Mouse (Mus musculus) hindbrain, embryonic 15.5 days (tissue): ENCODE measurements around the gene Spin1. TPM values are rescaled to one million over a fixed set of nuclear protein-coding genes. Genes with fewer than 3 reads are reported as not detected.
"Not testable (repeated sequence)": the region's sequence is repeated elsewhere in the genome, so short reads cannot be mapped to it uniquely, and the experiment has no call there.

ENCODE experiments used
- ATAC-seq: fragments of 200-750 bp; cut with Nextera tagmentation; 2 replicates; pipeline ENCODE4 v1.8.0; 2017; ENCODE audit warnings: low read depth, moderate number of reproducible peaks, moderate TSS enrichment; ENCODE audit not compliant: low FRiP score
- H3K27ac ChIP-seq: fragments of 300-500 bp; sonication (generic); replicated peaks from 2 replicates; pipeline ENCODE4 v1.5.1; 2015; ENCODE audit warnings: mild to moderate bottlenecking, inconsistent platforms
- H3K27me3 ChIP-seq: fragments of 300-500 bp; sonication (generic); 2 replicates; pipeline ENCODE4 v1.6.1; 2015; ENCODE audit warnings: control low read depth, inconsistent platforms
- H3K36me3 ChIP-seq: fragments of 300-500 bp; sonication (generic); 2 replicates; pipeline ENCODE4 v1.6.1; 2015; ENCODE audit warnings: control low read depth, inconsistent platforms
- H3K4me1 ChIP-seq: fragments of 300-500 bp; sonication (generic); replicated peaks from 2 replicates; pipeline ENCODE4 v1.6.1; 2015; ENCODE audit warnings: control low read depth, inconsistent platforms
- H3K4me2 ChIP-seq: fragments of 300-500 bp; sonication (generic); 2 replicates; pipeline ENCODE4 v1.6.1; 2015; ENCODE audit warnings: moderate library complexity, mild to moderate bottlenecking, inconsistent platforms
- H3K4me3 ChIP-seq: fragments of 300-500 bp; sonication (generic); 2 replicates; pipeline ENCODE4 v1.5.1; 2015; ENCODE audit warnings: mild to moderate bottlenecking, inconsistent platforms
- H3K9ac ChIP-seq: fragments of 300-500 bp; sonication (generic); 2 replicates; pipeline ENCODE4 v1.6.1; 2015; ENCODE audit warnings: inconsistent platforms
- H3K9me3 ChIP-seq: fragments of 300-500 bp; sonication (generic); 2 replicates; pipeline ENCODE4 v1.6.1; 2016; ENCODE audit warnings: control low read depth, inconsistent platforms
- WGBS: fragments of 180-500 bp; shearing (Covaris S2); methylation state at CpG from one replicate; pipeline ENCODE4 v1.1.7; 2015; 5-methylcytosine and 5-hydroxymethylcytosine counted together
- polyA plus RNA-seq: library from polyadenylated mRNA; unstranded; fragments of >200 nt; fragmentation: Nextera tagmentation; extraction: Ambion mirVana; gene quantifications from 2 replicates; pipeline ENCODE4 v1.2.1, GENCODE M21; 2015

Spin1 gene
- polyA plus RNA-seq, 1 experiment from 2014 or later: 150 TPM

DNA sequence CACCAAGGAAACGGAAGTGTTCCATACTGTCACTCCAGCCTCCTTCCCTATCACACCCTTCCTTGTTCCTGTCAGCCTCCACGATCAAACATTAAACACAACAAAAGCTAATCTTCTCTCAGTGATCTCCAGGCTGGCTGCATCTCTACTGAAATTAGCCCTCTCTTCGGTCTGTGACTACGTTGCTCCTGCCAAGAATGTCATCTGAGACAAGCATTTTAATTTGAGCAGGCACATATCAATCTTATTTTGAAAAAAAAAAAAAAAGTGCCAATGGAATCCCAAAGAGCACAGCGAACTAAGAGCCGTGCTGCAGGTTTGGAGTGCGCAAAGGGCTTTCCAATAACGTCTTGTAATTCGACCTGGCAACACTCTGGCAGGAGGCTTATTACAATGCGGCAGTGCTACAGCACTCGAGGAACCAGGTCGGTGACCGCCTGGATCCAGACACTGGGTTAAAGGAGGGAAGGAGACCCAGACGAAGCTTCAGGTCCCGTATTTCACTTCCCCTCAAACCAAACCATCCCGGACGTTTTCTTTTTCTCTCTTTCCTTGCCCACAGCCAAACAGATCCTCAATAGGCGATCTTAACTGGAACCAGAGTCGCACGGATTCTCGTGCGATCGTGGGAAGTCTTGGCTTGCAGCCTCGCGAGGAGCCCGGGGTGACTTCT is 984 bp upstream of the Spin1 start:
- H3K4me2 ChIP-seq: peak overlapping the region; percentile 79
- peak overlapping the region; percentile 78 for H3K4me3 ChIP-seq
- H3K36me3 ChIP-seq: no peaks in the 10 kb centered on the region
- no peaks in the 10 kb centered on the region for H3K27me3 ChIP-seq
- WGBS: 3% methylated on average over 26 of the region's 26 CpGs
- peak; percentile 20 for ATAC-seq
- H3K27ac ChIP-seq: peak overlapping the region; percentile 95
- no peaks in the 10 kb centered on the region for H3K9me3 ChIP-seq
- peak overlapping the region; percentile 73 for H3K9ac ChIP-seq
- peaks cover 29% of the 10 kb centered on the region for H3K4me1 ChIP-seq

DNA sequence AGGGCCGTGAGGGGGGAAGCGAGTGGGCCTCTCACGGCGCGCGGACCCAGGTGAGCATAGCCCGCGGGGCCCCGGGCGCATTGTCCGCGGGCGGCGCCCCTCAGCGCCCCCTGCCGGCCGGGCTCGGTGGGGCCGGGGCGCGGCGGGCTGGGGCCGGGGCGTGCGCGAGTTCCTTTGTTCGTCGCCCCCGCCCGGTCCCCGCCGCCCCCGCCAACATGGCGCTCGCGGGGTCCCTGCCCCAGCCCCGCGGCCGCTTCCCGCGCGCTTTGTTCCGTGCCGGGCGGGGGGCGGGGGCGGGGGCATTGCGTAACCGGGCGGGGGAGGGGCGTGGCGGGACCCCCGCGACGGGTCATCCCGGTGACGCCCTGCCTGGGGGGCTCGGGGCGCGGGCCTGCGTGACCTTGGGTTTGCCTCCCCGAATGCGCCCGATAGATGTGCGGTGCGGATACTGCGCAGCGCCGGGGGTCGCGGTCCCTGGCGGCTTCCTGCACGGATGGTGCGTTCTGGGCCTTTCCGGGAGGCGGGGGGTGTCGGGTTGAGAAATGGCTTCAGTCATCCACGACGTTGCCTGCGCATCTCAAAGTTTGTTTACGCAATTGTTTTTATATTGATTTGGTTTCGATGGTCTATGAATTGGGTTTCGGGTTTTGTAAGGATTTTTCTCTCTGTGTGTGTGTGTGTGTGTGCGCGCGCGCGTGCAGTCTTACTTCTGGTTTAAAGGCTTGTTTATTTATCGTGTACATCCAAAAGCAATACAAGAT is 516 bp downstream of the Spin1 start:
- ATAC-seq: peak; percentile 69
- H3K27me3 ChIP-seq: no peaks in the 10 kb centered on the region
- H3K9ac ChIP-seq: peak overlapping the region; percentile 90
- peaks cover 29% of the 10 kb centered on the region for H3K4me1 ChIP-seq
- no peaks in the 10 kb centered on the region for H3K36me3 ChIP-seq
- H3K27ac ChIP-seq: peak overlapping the region; percentile 95
- H3K9me3 ChIP-seq: no peaks in the 10 kb centered on the region
- WGBS: under 1% methylated on average over 62 of the region's 89 CpGs
- H3K4me3 ChIP-seq: peak overlapping the region; percentile 78
- H3K4me2 ChIP-seq: peak overlapping the region; percentile 79

DNA sequence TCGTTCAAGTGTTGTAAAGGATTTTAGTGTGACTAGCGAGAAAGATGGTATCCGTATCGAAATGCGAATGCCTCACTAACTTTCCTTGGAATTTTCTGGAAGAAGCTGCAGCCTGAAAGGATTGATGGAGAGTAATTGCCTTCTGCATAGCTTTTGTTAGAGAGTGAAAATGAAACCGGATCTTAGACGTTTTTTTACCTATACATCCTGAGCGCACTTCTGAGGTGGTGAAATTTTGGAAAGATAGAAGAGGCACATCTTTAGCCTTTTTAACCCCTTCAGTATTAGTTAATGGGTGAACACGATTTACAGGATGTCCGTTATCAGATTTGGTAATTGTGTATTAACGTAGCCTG is 1.1 kb downstream of the Spin1 start:
- 30% methylated on average over 11 of the region's 11 CpGs for WGBS
- H3K9ac ChIP-seq: peak overlapping the region; percentile 90
- peak overlapping the region; percentile 95 for H3K27ac ChIP-seq
- H3K4me2 ChIP-seq: peak overlapping the region; percentile 79
- H3K27me3 ChIP-seq: no peaks in the 10 kb centered on the region
- H3K4me1 ChIP-seq: peaks cover 29% of the 10 kb centered on the region
- no peak for ATAC-seq
- H3K9me3 ChIP-seq: no peaks in the 10 kb centered on the region
- H3K4me3 ChIP-seq: peak overlapping the region; percentile 78
- no peaks in the 10 kb centered on the region for H3K36me3 ChIP-seq

DNA sequence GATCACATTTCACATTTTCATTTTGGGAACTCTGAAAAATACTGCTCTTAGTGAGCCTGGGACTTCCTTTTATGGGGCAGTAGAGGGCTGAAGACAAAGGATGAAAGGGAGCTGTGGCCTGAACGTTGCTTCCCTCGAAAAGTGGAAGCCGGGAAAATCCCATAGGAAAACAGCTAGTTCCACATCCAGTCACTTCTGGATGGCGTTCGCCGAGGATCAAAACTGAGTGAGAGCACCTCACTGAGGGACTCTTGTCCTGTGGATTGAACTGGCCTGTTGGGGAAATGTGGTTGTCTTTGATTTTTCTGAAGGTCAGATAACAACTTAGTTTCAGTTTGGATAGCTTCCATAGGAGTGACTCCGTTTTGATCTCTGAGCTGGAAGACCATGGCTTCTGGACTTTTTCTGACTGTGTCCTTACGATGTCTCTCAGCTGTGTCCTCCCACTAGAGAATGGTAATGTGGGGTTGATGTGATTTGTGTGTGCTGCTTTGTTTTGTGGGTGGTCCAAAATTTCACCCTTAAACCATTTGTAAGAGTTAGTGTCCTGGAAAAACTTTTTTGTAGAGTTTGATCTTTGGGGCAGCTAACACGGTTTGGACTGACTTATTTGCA is 2.5 kb downstream of the Spin1 start:
- H3K4me1 ChIP-seq: peaks cover 26% of the 10 kb centered on the region
- no peak overlapping the region for H3K27ac ChIP-seq
- 88% methylated on average over 9 of the region's 9 CpGs for WGBS
- H3K27me3 ChIP-seq: no peaks in the 10 kb centered on the region
- H3K4me2 ChIP-seq: peak overlapping the region; percentile 79
- H3K9ac ChIP-seq: no peak overlapping the region
- H3K9me3 ChIP-seq: no peaks in the 10 kb centered on the region
- no peak for ATAC-seq
- peak overlapping the region; percentile 78; the same call in 1 of the 2 replicates for H3K4me3 ChIP-seq
- H3K36me3 ChIP-seq: no peaks in the 10 kb centered on the region

DNA sequence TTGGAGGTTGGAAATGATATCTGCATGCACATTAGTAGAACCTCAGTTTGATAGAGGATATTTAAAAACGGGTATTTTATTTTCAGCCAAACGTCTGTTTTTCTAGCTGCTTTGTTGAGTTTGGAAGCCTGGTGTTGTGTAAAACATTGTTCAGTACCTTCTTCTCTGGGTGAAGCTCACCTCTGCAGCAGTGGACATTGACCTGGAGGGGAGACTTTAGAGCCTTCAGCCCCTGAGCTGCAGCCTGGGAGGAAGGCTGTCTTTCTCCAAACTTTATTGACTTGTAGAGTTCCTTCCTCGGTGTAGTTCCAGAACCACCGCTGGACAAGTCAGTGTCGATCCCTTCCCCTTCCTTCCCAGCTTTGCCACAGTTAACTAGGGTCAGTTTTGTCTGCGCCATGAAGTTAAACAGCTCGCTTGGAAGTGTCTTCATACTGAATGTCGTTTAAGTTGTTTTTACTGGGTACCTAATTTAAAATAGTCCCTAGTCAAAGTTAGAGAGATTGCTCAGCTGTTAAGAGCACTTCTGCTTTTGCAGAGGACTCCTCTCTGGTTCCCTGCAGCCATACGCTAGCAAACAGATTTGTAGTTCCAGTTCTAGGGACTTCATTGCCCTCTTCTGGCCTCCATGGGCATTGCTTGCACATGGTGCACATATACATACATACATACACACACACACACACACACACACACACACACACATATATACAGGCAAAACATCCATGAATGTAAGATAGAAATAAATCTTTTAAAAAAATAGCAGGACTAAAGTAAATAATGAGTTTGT is 3.4 kb downstream of the Spin1 start:
- H3K9me3 ChIP-seq: no peaks in the 10 kb centered on the region
- H3K36me3 ChIP-seq: no peaks in the 10 kb centered on the region
- no peak overlapping the region for H3K4me2 ChIP-seq
- no peak overlapping the region for H3K4me3 ChIP-seq
- H3K27ac ChIP-seq: no peak overlapping the region
- H3K27me3 ChIP-seq: no peaks in the 10 kb centered on the region
- H3K4me1 ChIP-seq: peaks cover 18% of the 10 kb centered on the region
- ATAC-seq: no peak
- 98% methylated on average over 9 of the region's 9 CpGs for WGBS
- no peak overlapping the region for H3K9ac ChIP-seq

DNA sequence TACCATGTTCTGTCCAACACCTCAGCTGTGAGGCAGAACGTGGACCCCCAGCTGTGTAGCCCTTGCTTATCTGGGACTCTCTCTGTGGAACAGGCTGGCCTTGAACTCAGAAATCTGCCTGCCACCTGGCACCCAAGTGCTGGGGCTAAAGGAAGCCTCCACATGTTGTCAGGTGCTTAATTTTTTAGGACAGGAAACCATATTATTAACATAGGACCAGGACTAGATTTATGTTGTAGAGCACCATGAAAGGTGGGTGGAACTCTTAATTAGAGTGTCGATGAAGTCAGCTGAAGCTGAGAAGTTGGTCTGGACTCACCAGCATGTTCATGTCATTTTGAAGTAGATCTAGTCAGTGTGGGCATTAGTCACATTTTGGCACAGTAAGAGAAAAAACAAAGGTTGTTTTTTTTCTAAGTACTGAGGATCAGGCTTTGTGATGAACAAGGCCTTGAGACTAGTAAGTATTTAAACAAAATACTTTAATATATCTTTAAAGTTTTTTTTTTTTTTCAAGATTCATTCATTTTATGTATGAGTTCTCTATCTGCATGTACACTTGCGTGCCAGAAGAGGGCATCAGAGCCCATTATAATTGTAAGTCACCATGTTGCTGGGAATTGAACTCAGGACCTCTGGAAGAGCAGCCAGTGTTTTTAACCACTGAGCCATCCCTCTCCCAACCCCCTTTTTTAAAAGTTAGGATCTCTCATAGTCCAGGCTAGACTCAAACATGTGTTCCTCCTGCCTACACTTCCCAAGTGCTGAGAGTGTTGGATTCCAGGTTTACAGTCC is 5.4 kb downstream of the Spin1 start:
- Histone ChIP-seq H3K4me2 (no peak overlapping the region), H3K9ac (no peak overlapping the region), H3K9me3 (no peaks in the 10 kb centered on the region), H3K4me1 (peaks cover 13% of the 10 kb centered on the region), H3K4me3 (no peak overlapping the region), H3K27me3 (no peaks in the 10 kb centered on the region), H3K36me3 (no peaks in the 10 kb centered on the region), H3K27ac (no peak overlapping the region)
- 98% methylated on average over 3 of the region's 3 CpGs for WGBS
- ATAC-seq: no peak

DNA sequence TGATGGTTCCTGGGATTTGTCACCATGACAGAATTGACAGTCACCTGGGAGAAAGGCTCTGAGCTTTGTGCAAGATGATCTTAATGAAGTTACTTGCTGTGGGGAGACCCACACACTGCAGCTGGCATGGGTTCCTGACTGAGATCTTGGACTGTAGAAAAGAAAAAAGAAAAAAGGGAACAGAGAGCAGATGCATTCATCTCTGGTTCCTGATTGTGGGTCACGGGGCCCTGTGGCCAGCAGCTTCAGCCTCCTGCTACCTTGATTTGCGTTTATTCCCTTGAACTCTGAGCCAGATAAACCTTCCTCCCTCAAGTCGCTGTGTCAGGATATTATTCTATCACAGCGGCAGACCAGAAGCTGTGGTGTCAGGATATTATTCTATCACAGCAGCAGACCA is 6.1 kb downstream of the Spin1 start:
- ATAC-seq: no peak
- Histone ChIP-seq H3K27me3 (no peaks in the 10 kb centered on the region), H3K4me1 (peaks cover 13% of the 10 kb centered on the region), H3K4me3 (no peak overlapping the region), H3K4me2 (no peak overlapping the region), H3K9me3 (no peaks in the 10 kb centered on the region), H3K36me3 (no peaks in the 10 kb centered on the region), H3K9ac (no peak overlapping the region), H3K27ac (no peak overlapping the region)
- WGBS: 87% methylated on average over 4 of the region's 4 CpGs

DNA sequence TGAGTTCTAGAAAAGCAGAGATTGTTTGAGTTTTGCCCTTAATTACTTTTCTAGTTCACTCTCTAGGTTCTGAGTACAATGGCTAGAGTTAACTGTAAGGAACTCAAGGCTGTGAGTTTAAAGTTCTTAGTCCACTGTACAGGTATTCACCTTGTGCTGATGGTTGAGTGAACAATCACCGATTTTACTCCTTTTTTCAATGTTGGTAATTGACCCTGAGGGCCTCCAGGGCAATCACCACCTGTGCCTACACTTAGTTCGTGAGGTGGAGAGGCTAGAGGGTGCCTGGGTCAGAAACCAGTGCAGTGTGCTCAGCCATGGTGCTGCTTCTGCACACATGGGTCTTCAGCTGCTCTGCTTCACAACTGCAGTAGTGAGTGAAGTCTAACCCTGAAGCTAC is 8.8 kb downstream of the Spin1 start:
- H3K36me3 ChIP-seq: no peaks in the 10 kb centered on the region
- no peaks in the 10 kb centered on the region for H3K27me3 ChIP-seq
- H3K4me2 ChIP-seq: no peak overlapping the region
- H3K4me1 ChIP-seq: no peaks in the 10 kb centered on the region
- WGBS: 91% methylated on average over 2 of the region's 2 CpGs
- no peak for ATAC-seq
- H3K4me3 ChIP-seq: no peak overlapping the region
- no peak overlapping the region for H3K9ac ChIP-seq
- no peak overlapping the region for H3K27ac ChIP-seq
- no peaks in the 10 kb centered on the region for H3K9me3 ChIP-seq

DNA sequence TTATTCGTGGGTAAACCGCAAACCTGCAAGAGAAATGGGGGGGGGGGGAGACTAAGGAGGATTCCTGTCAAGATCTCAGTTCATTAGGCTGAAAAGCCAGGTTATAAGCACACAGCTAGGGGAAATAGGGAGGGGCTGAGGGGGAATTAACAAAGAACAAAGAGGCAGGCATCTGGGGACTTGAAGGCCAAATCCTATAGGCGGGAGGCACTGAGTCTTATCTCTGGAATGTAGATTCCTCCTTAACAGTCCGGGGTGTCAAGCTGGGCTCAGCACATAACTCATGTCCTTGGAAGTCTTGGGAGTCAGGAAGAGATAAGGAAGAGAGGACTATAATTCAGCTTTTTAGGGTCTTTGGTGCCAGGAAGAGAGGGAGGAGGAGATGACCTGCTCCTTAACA is 13.7 kb downstream of the Spin1 start:
- not testable (repeated sequence) for H3K9me3 ChIP-seq, H3K27me3 ChIP-seq, H3K36me3 ChIP-seq, ATAC-seq, H3K4me2 ChIP-seq, H3K9ac ChIP-seq, H3K27ac ChIP-seq, H3K4me3 ChIP-seq
- H3K4me1 ChIP-seq: peaks cover 11% of the 10 kb centered on the region
- 81% methylated on average over 4 of the region's 4 CpGs for WGBS

DNA sequence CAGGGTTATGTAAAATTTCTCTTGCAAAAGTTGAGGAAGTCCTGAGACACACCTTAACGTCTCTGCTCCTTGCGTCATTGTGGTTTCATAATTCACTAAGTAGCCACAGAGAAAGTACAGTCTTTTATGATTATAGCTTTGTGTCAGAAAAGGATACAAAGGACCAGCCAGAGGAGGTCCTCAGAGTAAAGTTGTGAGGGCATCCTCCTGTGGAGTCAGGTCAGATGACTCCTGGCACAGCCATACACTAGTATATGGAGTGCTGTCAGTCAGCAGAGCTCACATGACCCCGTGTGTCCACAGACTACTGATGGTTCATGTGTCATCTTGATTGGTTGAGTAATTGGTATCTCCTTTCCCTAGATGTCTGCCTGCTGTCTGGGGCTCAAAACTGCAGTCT is 15.1 kb downstream of the Spin1 start:
- no peaks in the 10 kb centered on the region for H3K9me3 ChIP-seq
- H3K4me2 ChIP-seq: no peak overlapping the region
- WGBS: 72% methylated on average over 3 of the region's 3 CpGs
- H3K4me3 ChIP-seq: no peak overlapping the region
- no peak for ATAC-seq
- H3K9ac ChIP-seq: no peak overlapping the region
- H3K4me1 ChIP-seq: peaks cover 25% of the 10 kb centered on the region
- no peaks in the 10 kb centered on the region for H3K27me3 ChIP-seq
- H3K36me3 ChIP-seq: no peaks in the 10 kb centered on the region
- H3K27ac ChIP-seq: no peak overlapping the region

DNA sequence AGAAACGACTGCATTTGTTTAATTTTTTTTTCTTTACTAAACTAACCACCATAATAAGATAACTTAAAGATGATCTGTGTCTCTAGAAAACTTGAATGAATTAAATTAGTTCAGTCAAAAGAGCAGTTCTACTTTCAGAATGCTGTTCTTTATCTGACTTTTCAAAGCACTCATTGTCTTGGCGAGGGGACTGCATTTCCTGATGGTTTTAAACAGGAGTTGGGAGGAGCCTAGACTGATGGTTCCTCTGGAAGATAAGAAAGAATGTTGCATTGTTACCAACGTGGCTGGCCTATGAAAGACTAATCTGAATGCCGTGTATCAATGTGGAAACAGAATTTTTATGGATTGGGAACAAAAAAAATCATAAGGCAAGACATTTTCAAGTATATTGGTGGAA is 20.1 kb downstream of the Spin1 start:
- no peak for ATAC-seq
- peaks cover 53% of the 10 kb centered on the region for H3K4me1 ChIP-seq
- H3K4me3 ChIP-seq: no peak overlapping the region
- 6% methylated on average over 4 of the region's 4 CpGs for WGBS
- H3K36me3 ChIP-seq: no peaks in the 10 kb centered on the region
- H3K27me3 ChIP-seq: no peaks in the 10 kb centered on the region
- no peak overlapping the region for H3K27ac ChIP-seq
- H3K9me3 ChIP-seq: no peaks in the 10 kb centered on the region
- no peak overlapping the region for H3K9ac ChIP-seq
- no peak overlapping the region for H3K4me2 ChIP-seq
